Mouse (Mus musculus) hindlimb bud, embryonic 11.5 days (tissue): ENCODE results near the gene Runx2.

Source experiments
- DNase-seq: peaks from one replicate; pipeline ENCODE4 v3.0.0-alpha.2; 2012; ENCODE audit warnings: low read depth, low spot score; ENCODE audit errors: extremely low spot score

Gene Runx2

DNA sequence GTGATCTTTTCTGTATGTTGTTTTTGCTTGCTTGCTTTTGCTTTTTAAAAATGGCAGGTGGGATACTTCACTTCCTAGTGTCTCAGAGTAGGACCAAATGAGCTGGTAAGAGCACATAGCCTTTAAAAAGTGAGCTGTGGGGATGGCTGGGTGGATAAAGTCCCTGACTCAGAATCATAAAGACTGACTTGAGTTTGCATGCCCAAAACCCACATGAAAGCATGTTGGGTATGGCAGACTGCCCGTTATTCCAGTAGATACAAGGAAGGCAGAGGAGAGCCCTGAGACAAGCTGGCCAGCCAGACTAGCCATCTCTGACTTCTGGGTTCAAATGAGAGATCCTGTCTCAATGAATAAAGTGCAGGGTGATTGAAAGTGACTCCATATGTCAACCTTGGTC is 214.7 kb downstream of the Runx2 start:
- no peak for DNase-seq

DNA sequence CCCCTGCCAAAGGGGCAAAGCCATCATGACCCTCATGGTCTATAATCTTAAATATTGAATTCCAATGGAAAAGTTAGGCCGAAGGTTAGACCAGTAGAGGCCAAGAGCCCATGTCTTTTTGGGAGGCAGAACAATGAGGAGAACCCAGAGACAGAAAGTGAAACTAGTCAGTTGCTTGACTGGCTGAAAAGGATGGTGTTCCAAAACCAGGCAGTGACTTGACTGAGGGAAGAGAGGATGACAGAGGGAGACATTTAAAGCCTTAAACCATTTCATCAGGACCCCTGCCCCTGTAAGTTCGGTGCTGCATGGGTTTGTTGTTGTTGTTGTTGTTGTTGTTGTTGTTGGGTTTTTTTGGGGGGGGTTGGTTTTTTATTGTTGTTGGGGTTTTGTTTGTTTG is 215.5 kb downstream of the Runx2 start:
- no peak for DNase-seq

DNA sequence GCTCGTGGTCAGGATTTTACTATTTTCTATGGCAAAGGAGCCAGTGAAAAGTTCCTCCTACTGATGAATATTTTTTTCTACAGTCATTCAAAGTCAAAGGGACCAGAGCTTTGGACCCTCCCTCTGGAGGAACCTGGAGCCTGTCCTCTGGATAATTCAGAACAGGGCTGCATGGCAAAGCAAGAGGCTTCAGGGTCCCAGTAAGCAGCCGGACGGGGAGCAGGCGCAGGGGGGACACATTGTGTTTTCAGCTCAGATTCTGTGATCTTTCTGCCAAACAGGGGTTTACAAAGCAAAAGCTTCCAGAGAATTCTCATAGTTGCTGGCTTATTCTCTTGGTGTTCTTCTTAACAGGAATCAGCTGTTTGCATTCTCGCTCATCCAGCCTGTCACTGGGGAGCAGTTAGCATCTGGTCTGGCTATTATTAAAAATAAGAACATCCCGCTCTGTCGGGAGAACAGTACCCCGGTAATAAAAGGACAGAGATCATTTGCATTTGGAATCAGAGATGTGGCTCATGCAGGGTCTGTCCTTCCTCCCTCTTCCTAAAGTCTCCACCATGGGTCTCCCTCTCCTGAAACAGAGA is 216.6 kb downstream of the Runx2 start:
- no peak for DNase-seq

- DNase-seq: no peak
These were observed 221.9 kb downstream of the Runx2 start for GRCm38 (mm10) chr17:44592737-44593090.

GRCm38 (mm10) chr17:44592067-44592736 is 222.4 kb downstream of the Runx2 start:
- no peak for DNase-seq

DNA sequence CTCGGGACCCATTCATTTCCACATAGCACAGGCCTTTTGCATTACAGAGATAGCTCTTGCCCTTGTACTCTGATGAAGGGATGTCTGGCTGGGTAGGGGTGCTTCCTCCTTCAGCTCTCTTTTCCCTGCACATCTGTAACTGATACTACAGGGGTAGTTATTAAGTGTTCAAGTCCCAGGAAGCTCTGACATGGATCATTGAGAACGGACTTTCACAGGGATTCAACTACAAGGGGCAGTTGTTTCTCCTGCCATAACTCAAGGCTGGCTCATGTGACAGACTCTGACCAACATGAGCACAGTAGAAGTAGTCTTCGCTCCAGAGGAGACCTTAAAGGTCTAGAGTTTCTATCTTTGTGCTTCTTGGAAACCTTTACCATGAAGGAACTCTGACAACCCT is 226.1 kb downstream of the Runx2 start:
- DNase-seq: no peak

DNA sequence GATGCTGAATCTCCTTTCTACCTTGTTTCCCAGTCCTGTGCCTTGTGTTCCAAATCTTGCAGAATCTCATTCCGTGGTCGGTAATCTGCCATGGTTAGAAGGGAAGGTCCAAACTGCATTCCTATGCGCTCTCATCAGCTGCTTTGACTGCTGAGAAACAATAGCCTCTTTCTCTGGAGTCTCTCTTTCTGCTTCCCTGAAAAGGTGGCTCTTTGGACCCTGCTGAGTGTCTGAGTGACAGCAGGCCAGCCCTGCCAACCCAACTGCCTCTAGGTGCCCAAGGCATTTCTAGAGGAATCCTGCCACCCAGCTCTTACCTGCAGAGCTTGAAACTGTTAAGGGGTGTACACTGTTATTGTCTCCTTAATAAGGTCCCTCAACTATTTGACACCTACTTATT is 226.6 kb downstream of the Runx2 start:
- no peak for DNase-seq

DNA sequence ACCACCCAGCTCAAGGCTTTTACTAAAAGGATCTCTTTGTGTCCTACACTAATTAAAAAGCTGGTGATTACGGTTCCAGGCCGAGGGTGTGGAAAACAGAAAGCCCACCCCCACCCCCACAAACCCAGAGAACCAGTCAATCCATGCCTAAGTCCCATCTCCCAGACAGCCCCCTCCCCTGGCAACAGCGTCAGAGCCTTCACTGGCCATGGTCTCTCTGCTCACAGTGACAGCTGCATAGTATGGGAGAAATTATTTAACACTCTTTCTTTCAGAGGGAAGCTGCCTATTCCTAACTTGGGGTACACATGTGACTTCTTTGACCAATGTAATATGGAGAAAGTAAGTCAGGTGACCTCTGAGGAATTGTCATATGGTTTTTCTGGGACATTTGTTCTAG is 228.4 kb downstream of the Runx2 start:
- no peak for DNase-seq

DNA sequence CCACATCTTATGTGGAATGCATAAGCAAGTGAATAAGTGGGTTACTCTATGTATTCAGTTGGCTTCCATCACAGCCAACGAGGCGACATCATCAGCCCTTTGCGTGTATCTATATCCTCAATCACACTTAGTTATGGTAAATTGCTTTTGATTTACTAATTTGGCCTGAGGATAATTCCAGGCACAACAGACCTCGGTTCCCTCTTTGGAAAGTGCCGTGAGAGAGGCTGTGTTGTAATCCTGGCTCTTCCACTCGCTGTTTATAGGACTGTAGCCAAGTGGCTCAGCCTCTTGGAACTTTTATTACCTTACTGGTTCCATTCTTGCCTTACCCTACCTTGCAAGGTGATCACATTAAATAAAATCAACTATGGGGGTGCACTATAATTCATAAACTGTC is 229.8 kb downstream of the Runx2 start:
- DNase-seq: no peak

- DNase-seq: no peak
These were observed 236.8 kb downstream of the Runx2 start for GRCm38 (mm10) chr17:44577791-44578190.

- no peak for DNase-seq
These were observed 243.7 kb downstream of the Runx2 start for GRCm38 (mm10) chr17:44570899-44571298.

DNA sequence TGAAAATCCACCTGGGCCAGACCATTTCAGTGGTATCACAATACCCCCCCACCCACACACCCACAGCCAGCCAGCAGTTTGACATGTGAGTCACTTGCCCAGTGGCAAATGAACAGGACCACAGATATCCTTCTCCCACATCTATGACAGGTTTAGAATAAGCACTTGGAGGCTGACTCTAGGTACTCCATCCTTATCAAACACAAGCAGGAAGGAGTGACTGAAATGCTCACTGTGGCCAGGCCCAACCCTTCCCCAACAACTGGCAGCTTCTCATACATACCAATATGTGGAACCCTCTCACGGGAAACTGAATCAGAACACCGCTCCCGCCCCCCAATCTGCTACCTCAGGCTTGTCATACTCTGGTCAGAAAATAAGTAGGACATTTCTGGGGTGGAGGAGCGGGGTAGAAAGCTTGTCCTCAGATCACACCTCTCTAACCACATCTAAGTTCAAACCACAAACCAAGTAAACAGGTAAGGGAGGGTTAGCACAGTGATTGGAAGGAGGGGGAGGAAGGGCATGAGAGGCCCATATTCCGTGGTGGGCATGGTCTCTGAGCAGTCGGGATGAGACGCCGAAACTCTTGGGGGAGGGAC is 245.5 kb downstream of the Runx2 start:
- no peak for DNase-seq

DNA sequence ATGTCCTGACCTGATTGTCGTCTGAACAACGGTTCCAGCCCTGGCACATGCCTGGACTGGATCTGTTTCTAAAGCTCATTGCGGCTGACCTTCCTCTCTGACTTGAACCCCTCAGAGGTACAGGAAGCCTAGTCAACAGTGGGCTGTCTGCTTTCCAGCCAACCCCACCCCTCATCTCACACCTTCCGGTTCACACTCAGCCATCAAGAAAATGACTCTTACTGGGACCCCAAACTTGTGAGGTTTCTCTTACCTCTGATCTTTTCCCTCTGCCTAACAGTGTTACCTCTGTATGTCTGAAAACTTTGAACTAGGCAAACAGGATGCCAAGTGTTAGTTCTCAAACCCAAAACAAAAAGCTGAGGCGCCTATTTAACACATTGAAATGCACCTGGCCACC is 247.6 kb downstream of the Runx2 start:
- DNase-seq: no peak

- DNase-seq: no peak
These were observed 248.6 kb downstream of the Runx2 start for GRCm38 (mm10) chr17:44565884-44566515.

DNA sequence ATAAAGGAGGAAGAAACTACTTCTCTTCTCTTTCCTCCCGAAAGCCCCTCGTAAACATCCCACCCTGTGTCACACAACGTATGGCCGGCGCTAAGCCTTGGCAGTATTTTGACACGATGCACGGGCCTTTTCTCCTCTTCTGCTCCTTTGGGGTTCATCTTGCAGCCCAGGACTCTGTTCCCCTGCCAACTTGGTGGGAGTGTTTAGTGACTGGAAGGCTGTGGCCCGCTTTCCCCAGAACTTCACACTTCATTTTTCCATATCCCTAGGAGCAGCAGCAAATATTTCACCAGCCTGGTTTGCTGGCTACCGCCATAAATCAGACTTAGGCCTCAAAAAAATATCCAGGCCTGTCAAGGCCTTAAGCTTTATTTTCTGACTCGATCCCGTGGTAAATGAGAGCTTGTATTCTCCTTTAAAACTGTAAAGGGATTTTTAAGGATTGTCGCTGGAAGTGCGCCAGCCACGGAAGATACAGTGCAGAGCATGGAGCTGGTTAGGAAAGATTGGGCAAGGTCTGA is 249.2 kb downstream of the Runx2 start:
- no peak for DNase-seq

DNA sequence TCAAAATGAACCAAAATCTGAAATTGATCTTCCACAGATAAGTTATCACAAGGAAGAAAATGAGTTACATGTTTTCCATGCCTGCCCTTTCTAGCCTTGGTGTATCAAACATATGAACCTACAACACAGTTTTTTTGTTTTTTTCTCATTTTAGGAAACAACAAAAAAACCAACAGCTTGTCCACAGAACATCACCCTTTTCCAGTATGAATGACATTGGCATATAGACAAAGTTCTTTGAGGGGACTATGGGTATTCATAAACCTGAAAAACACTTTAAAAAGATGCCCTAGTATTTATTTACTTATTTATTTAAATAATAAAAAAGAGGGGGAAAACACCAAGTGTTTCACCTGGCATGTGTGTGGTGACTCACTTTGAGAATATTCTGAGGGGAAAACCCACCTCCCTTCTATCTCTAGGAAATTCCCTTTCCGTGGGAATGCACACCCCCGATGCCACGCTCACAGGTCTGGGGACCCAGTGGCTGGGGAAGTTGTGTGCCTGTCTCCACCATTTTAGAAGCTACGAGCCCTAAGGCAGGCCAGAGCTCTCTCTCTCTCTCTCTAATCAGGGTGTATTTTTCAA is 249.9 kb downstream of the Runx2 start:
- no peak for DNase-seq

- DNase-seq: no peak
These were observed 254.6 kb downstream of the Runx2 start for GRCm38 (mm10) chr17:44560016-44560415.

GRCm38 (mm10) chr17:44557199-44558111 is 257.1 kb downstream of the Runx2 start:
- no peak for DNase-seq

GRCm38 (mm10) chr17:44554941-44555340 is 259.7 kb downstream of the Runx2 start:
- DNase-seq: no peak

DNA sequence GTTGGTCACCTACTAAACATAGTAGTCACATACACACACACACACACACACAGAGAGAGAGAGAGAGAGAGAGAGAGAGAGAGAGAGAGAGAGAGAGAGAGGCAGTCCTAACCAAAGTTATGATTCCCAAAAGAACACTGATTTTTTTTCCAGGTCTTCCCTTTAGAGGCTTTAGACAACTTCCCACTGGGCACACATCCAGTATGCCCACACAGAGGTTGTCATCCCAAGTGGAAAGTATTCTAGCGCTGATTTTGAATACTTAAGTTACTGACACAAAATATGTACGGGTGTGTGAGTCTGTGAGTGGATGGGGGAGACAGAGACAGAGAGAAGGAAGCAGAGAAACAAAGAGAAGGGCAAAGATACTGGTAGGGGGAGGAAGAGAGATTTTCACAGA is 265.0 kb downstream of the Runx2 start:
- no peak for DNase-seq

DNA sequence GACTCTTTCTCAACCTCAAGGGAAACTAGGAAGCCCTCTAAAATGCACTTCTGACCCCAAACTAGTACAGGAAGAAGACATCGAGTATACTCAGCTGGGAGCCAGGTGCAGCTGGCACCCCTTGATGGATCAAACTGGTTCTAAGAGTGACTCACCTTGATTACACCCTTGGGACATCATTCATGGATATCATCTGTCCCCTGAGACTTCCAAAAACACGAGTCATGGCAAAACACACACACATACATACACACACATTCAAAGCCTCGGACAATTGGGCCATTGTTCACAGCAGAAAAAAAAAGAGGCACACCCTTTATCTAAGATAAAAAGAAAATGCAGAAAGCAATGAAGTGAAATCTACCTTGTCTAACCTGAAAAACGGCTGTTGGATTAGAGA is 266.7 kb downstream of the Runx2 start:
- DNase-seq: no peak
